Mouse (Mus musculus) 416B (cell line): ENCODE data around the gene Hpdl.
"Not testable (repeated sequence)": the region's sequence is repeated elsewhere in the genome, so short reads cannot be mapped to it uniquely, and the experiment has no call there.

Experiments
- DNase-seq: peaks from one replicate; pipeline ENCODE4 v3.0.0; 2011; ENCODE audit warnings: low read depth

The Hpdl gene

DNA sequence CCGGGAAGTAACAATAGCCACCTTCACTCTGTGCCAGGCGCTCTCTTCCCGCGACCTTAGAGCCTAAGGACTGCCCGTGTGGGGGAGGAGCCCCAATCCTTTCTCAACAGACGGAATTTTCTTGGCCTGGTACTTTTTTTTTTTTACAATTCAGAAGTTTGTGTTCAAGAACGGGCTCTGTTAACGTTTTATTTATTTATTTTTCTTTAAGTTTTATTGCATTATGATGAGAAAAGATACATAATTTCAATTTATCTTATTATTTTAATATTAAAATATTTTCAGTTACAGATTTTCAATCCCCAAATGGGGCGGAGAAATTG is at the start of gene Hpdl:
TSS of gene Hpdl (minus strand) at position 14 of the 323 bp plus-strand sequence.
- DNase-seq: no peak

DNA sequence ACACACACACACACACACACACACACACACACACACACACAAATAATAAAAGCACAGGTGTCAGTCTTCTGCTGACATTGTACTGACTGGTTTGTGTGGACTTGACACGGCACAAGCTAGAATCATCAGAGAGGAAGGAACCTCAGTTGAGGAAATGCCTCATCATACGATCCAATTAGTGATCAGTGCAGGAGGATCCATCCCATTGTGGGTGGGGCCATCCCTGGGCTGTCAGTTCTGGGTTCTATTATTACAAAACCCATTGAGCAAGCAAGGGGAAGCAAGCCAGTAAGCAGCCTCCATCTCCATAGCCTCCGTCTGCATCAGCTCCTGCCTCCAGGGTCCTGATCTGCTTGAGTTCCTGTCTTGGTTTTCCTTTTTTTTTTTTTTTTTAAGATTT is 48.4 kb upstream of the Hpdl start:
- DNase-seq: peak; percentile 15

DNA sequence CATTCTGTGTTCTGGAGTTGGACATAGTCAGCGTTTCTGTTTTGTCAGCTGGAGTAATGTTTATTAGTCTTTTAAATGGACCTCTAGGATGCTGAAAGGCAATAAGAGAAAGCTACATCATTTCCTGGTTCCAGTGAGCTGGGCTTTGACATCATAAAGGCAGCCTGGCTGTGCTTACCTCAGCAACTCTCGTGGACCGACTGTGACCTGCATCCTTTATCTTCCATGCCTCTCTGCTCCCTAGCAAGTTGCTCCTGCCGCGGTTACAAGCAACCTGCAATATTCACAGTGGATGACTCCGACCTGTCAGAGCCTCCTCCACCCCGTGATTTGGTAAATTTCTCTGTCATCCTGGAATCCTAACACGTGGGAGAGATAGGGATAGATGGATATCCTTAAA is 40.5 kb upstream of the Hpdl start:
- DNase-seq: no peak

DNA sequence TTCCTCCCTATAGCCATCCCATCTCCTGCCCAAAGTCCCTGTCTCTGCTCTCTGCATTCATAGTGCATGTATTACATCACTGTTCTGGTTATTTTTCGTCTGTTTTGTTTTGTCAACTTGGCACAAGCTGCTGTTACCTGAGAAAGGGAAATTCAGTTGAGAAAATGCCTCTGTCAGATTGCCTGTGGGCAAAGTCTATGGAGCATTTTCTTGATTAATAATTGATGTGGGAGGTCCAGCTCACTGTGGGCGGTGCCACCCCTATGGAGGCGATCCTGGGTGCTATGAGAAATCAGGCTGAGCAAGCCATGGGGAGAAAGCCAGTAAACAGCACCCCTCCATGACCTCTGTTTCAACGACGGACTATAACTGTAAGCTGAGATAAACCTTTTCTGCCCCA is 38.2 kb upstream of the Hpdl start:
- no peak for DNase-seq

DNA sequence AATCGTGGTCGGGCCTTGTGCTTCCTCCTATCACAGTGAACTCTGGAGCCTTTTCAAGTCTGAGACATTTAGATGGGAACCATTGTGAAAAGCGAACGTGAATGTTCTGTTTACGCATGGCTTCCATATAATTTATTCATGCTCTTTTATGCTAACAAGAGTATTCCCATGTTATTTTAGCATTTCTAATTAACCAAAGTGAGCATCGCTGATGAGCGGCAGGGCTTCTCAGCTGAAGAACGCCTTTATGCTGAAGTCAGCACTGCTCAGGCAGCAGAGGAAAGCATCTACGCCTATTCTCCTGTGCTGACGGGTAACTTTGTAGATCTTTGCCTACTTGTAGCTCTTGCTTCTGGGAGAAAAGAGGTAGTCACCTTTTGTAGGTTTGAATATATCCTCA is 35.7 kb upstream of the Hpdl start:
- DNase-seq: no peak

DNA sequence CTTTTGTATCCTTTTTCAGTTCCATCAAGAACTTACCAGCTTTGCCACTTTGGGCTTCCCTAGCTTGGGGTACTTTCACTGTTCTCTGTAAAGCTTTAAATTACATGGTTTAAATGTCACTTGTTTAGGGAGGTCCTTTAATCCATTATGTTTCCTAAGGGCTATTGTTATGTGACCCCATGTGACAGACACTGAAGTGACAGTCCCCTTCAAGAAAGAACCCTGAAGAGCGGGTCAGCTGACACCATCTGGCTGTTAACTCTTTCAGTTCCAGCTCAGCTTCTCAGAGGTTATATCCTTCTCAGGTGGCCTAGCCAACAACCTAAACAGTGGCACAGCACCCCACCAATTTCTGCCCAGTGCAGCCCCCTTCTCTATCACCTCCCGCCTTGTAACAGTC is 32.8 kb upstream of the Hpdl start:
- no peak for DNase-seq

DNA sequence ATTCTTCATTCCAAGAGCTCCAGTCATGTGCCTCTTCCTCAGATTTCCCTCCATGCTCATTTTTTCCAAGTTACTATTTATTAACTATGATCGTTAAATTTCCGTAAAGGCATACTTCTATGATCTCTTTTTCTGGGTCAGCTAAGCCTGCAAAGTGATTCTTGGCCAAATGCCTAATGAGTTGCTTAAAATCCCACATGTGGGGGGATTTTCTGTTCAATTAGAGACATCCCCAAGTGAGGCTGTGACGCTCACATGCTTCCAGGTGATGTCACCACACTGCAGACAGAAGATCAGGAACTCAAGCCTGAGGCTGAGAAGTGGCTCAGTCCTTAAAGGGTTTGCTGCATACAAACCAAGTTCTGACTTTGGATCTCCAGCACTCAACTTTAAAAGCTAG is 28.4 kb upstream of the Hpdl start:
- no peak for DNase-seq

DNA sequence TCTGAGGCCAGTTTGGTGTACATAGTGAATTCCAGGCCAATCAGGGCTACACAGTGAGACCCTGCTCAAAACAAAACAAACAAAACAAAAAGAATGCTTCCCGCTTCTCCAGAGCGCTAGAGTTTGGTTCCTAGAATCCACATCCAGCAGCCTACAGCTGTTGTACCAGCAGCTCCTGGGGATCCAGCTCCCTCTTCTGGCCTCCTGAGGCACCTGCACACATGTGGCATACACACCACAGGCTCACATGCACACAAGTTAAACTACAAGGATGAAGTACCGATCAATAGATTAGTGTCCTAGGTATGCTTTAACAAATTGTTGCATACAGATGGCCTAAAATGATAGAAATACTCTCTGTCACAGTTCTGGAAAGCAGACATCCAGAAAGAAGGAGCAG is 22.8 kb upstream of the Hpdl start:
- no peak for DNase-seq

DNA sequence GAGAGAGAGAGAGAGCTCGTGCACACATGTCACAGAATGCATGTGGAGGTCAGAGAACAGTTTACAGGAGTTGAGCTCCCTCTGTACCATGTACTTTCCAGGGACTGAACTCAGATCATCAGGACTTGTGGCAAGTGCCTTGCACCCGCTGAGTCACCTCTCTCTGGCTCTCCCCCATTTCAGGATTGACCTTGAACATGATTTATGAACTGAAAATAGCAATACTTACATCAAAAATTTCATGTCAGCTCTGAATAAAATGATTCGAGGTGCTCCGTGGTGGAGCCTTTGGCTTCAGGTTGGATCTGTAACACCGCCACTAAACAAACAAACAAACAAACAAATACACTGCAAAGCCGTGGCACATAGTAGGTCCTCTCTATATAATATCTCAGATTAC is 19.3 kb upstream of the Hpdl start:
- peak; percentile 14 for DNase-seq

DNA sequence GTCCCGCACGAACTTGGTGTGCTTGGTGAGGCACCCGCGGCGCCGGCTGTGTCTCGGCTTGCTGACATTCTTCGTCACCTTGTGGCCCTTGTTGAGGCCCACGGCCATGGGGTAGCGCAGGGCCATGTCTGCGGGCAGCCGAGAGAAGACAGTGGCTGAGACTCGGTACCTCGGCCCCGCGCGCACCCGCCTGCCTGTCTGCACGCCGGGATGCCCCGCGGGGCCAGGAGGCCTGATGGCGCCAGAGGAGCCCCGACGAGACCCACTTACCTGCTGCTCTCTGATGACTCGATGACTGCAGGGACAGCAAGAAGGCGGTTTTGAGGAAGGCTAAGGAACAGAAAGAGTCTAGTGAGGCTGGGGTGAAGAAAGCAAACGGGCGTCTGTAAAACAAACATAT is 18.6 kb upstream of the Hpdl start:
- DNase-seq: not testable (repeated sequence)

DNA sequence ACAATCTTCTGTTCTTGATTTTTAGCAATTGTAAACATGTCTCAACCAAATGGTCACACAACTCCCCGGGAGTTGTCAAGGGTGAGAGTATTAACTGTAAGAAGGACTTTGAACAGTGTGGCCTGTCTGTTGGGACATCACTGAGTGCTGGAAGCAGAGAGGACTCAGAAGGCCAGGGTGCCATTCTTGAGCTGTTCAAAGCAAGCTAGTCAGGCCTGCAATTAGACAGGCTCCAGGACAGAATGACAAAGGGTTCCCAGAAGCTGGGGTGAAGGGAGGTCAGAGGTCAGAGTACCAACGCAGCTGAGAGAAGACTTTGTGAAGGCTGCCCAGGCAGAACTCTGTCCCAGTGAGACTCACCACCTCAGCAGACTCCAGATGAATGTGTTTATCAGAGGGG is 17.5 kb upstream of the Hpdl start:
- DNase-seq: no peak

DNA sequence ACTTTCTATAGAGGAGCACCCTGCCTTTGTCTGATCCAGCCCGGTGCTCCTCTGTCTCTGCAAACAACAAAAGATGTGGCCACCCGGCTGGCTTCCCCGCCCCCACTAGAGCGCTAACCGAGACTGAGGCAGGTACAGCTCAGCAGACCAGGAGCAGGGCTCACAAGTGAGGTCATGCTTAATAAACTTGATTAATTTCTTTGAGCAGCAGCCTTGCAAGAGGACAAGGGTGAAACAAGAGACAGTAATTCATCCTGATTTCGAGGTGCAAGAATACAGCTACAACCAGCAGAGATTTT is 8.5 kb upstream of the Hpdl start:
- no peak for DNase-seq

DNA sequence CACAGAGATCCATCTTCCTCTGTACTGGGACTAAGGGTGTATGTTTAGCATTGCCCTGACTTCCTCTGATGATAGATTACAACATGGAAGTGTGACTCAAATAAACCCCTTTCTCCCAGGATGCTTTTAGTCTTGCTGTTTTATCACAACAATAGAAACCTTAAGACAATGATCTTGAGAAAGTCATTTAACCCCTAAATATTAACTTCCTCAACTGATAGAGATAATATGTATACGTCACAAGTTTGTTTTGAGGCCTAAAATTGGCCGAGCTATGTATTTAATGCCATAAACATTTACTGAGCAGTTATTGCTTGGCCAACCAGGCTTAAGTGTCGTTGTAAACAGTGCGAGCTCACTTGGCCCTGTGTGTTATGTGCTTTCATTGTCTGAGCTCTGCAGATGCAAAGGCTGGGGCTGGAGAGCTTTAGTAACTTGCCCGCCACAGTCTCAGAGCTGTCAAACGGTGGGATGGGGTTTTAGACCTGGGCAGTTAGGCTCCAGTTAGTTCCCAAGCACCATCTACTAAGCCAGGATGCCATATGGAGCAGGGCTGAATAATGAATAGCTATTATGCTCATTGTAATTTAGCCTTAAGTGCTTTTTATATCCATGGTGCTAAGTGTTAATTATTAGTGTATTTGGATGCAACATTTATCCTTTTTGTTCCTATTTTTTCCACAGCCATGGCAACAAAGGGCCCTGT is 8.0 kb upstream of the Hpdl start:
- DNase-seq: no peak

DNA sequence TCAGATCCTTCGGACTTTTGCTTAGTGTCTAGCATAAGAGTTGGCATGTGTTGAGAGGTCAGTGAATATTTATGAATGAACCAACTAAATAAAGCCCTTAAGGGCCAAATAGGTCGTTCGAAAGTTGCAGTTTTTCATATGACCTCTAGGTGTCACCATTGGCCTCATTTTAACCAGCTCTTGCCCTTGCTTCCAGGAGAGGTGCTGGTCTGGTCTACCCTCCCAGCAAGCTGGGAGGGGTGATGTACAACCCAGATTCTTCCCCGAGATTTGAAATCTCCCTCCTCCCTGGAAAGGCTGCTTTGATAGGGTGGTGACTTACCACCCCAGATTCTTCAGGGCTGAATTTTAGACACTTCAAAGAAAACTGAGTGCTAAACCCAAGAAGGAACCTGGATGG is 6.3 kb upstream of the Hpdl start:
- DNase-seq: peak; percentile 87

DNA sequence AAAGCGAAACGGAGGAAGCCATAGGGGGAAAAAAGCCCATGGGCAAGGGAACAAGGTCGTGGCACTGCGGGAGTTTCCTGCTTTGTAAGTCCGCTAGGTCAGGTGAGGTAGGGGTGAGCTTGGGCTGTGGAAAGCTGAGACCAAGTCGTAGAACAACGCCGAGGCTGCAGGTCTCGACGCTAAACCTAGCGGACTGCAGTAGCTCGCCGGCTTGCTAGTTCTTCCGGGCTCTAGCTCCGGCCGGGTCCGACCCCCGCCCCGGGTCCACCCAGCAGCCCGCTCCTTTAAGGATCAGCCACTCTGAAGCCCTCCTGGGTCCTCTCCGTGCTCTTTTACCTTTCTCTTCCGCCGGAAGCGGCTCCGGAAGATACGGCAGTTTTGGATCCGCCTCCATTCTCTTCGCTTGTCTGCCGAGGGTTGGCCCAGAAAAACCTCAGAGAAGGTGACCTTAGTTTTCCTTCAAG is 3.1 kb upstream of the Hpdl start:
- DNase-seq: peak; percentile 61

DNA sequence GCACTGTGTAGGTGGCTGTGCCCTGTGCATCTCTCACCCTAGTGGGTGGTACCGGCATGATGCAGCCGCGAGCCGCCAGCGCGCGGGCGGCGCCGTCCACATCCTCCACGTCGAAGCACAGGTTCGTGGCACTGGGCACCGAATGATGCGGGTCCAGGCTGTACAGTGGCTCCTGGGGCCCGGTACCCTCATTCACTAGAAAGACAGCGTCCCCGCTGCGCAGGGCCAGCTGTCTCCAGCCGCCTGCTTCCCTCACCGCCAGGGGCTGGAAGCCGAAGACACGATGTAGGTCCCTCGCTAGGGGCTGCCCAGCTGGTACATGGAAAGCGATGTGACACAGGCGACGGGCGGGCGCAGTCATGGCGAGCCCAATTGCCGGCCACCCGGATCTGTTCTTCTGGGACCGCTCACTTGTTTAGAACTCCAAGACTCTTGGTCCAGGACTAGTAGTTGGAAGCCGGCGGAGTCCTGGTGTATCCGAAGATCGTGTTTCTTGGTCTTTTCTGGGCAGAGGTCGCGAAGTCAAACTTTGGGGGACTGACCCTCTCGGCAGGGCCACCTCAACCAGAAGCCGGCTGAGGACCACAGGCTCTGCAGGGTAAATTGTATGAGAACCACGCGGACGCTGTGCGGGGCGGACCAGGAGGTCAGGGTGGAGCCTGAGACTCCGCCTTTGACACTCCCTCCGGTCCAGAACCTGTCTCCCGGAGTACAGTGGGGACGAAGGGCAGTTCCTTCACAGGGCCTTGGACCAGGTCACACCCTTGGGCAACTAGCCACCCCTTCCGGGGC is 409 bp downstream of the Hpdl start:
- no peak for DNase-seq

DNA sequence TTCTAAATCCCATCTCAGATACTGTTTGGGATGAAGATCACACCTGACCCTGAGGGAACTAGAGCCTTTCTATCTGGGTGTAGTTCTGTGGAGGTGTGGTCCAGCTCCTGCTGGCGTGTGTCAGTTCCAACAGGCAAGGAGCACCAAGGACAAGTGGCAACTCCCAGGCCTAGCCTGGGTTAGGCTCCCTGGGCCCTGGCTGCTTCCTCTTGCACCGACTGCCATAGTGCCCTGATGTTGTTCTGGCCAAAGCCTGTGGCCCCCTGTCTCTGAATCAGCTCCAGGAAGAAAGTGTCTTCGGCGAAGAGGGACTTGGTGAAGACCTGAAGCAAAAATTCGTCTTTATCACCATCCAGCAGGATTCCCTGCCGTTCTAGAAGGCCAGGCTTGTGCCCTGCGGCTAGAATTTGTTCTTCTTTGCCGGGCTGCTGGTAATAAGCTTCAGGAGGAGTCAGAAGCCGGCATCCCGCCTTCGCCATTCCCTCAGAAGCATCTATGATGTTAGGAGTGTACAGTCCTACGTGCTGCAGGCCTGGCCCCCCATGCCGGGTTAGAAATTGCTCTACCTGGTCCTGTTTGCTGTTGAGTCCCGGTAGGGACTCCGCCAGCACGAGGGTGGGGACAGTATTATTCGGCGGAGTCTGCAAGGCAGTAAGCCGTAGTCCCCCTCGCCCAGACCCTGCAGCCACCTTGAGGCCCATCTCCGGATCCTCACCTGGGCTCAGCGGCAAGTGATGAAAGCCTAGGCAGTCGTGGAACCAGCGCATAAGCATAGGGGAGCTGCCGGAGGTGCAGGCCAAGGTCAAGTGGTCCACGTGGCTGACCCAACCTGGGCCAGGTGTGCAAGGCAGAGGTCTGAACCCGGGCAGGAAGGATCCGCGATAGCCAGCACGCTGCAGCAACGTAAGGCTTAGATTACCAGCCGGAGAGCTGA is 1.3 kb downstream of the Hpdl start:
- no peak for DNase-seq

DNA sequence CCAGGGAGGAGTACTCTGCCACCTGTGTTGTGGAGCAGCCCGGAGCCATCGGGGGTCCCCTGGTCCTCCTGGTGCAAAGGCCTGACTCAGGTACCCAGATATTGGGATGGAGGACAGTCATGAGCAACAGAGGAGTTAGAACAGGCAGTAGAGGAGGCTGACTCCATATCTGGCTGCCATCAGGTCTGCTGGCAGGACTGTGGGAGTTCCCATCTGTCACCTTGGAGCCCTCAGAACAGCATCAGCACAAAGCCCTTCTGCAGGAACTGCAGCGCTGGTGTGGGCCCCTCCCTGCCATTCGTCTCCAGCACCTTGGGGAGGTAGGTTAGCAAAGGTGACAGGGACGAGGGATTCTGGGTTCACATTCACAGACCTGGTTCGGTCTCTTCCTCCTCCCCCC is 4.0 kb downstream of the Hpdl start:
- DNase-seq: no peak

DNA sequence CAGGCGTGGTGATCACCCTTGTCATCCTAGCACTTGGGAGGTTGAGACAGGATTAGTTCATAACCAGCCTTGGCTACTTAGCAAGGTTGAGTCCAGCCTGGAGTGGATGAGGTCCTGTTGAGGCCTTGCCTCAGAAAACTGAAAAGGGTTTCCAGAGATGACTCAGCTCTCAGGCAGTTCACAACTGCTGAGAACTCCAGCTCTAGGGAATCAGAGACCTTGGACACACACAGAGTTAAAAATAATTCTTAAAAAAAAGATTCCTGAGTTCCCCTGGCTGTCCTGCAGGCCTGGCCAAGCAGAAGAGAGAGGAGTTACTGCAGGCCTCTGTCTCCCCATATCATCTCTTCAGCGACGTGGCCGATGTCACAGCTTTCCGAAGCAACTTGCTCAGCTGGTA is 6.2 kb downstream of the Hpdl start:
- no peak for DNase-seq

DNA sequence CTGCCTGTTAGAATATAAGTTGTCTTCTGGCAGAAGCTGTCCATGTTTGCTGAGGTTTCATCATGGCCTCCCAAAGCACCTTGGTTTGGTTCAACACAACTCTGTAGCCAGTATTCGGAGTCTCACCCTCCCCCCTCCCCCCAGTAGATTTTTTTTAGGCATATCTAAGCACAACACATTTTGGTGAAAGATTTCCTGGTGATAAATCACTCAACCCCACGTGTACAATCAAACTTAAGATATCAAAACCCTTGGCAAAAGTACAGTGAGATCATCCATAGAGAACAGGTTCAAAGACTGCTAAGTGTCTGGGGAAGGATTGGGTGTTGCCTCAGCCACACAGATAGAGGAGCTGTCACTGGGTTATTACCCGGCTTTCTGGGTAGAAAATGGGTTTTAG is 10.5 kb downstream of the Hpdl start:
- peak; percentile 14 for DNase-seq

DNA sequence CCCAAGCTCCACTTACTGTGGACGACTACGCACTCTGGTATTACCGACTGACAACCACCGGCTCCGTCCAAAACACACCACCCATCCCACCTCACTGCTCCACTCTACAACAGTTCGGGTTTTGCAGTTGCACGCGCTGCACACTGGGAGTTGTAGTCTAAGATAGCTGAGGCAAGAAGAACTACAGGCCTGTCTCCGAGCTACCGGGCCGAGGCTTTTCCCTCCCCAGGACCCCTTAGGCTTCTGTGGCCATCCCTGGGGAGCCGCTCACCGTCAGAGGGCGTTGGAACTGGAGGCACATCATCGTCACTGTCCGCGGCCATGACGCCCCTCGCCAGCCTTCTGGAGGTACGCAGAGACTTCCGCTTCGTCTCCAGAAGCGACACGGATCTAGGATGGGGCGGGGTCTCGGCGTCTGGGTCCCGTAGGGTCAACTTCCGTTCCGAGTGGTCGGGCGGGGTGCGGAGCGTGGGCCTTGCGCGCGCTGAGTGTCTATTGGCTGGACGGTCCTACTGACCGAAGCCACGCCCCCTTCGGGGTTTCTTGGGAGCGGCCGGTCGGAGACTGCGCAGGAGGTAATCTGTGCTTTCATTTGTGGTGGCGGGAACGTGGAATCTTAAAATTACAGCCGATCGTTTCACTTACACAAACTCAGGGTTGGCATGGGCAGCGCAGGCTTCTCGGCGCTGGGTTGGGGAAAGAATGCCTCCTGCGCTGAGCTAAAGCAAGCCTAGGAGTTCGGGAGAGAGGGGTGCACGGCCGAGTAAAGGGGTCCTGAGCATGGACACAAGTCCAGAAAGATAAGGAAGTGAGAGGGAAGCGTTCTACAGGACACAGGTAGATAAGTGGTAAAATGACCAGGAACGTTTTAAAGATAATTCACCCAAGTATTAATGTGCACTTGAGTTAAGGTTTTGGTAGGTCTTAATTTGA is 14.0 kb downstream of the Hpdl start, which contains the start of the genes Toe1 and Mutyh:
TSS of gene Toe1 (minus strand) at position 444 of the 933 bp plus-strand sequence.
TSS of gene Mutyh (plus strand) at position 527 of the 933 bp plus-strand sequence.
- DNase-seq: peak; percentile 98

DNA sequence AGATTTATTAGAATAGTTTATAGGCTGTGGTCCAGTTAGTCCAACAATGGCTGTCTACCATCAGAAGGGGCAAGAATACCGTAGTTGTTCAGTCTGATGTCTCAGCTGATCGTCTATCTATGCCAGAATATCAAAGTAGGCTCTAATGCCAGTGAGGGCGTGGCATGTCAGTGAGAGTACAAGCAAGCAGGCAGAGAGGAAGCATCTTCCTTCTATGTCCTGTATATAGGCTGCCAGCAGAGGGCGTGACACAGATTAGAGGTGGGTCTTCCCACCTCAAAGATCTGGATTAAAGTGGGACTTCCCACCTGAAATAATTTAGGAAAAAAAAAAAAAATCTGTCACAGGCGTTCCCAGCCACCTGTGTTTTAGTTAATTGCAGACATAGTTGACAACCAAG is 21.6 kb downstream of the Hpdl start:
- DNase-seq: peak; percentile 60
